Mouse (Mus musculus) liver, postnatal 0 days (tissue): Measurements from ENCODE around the gene Rcn2.

Source experiments
- CTCF ChIP-seq: sonication (generic); IDR thresholded peaks from 2 replicates; pipeline ENCODE4 v1.5.1; 2016; ENCODE audit warnings: antibody characterized with exemption, low read depth
- EP300 ChIP-seq: IDR thresholded peaks from 2 replicates; pipeline ENCODE4 v1.6.1; 2016; ENCODE audit warnings: antibody characterized with exemption, low read depth, mild to moderate bottlenecking

- TF ChIP-seq CTCF (no peak), EP300 (no peak)
These were observed 59.4 kb downstream of the Rcn2 start for GRCm38 (mm10) chr9:56101022-56101421.
